Mouse (Mus musculus): ENCODE measurements around the gene Rgp1. TPM values are rescaled to one million over a fixed set of nuclear protein-coding genes. Genes with fewer than 3 reads are reported as not detected.

The Rgp1 gene
- polyA plus RNA-seq, 1 experiment = 31.9 TPM

- H3K27ac ChIP-seq (ENCODE audit: insufficient read depth, low read depth, low read length) = no peak overlapping the region
- no peak for TF ChIP-seq CTCF (IDR thresholded peaks at IDR 0.05; ENCODE audit: extremely low read depth, insufficient read length, insufficient replicate concordance, low read depth, low read length)
- no peak for TF ChIP-seq POLR2A (IDR thresholded peaks at IDR 0.05; ENCODE audit: low read depth, low read length)
- no peaks in the 10 kb centered on the region for H3K36me3 ChIP-seq (ENCODE audit: control insufficient read depth, insufficient read depth, low read length)
- no peak overlapping the region for H3K4me3 ChIP-seq (ENCODE audit: low read depth, low read length)
- no peaks in the 10 kb centered on the region; the same call in 1 of the 2 replicates for H3K4me1 ChIP-seq (ENCODE audit: control insufficient read depth, insufficient read depth, insufficient read length, low read length)
- 68% methylated on average over 6 of the region's 6 CpGs for WGBS
- 0 out of 2 replicates have a peak, but pooled peaks cover 2% of the 10 kb centered on the region for H3K27me3 ChIP-seq (ENCODE audit: control insufficient read depth, insufficient read depth, low read length)
Observed at GRCm38 (mm10) chr4:43636751-43637150, 58.2 kb downstream of the Rgp1 start.

Other genes starting within 250 kb of the Rgp1 start
- 9.4 and 11.2 TPM in 2 replicates for gene Rusc2, start 196.7 kb upstream of the Rgp1 start, polyA plus RNA-seq (2012; rRNA removed)
- gene Fam166b, start 149.6 kb upstream of the Rgp1 start, polyA plus RNA-seq (2012; rRNA removed) = 0.24 TPM in 1 of 2 replicates, not detected in the other
- 45.8 and 77.6 TPM in 2 replicates for gene Tesk1, start 136.8 kb upstream of the Rgp1 start, polyA plus RNA-seq (2012; rRNA removed)
- 2.8 and 11.4 TPM in 2 replicates for gene Cd72, start 124.1 kb upstream of the Rgp1 start, polyA plus RNA-seq (2012; rRNA removed)
- gene Sit1, start 95.0 kb upstream of the Rgp1 start, polyA plus RNA-seq (2012; rRNA removed) = 0.96 and 1.9 TPM in 2 replicates
- gene Ccdc107, start 85.8 kb upstream of the Rgp1 start, polyA plus RNA-seq (2012; rRNA removed) = 365 and 503 TPM in 2 replicates
- 21.6 and 38.3 TPM in 2 replicates for gene Arhgef39, start 79.0 kb upstream of the Rgp1 start, polyA plus RNA-seq (2012; rRNA removed)
- 36.6 and 47.7 TPM in 2 replicates for gene Car9, start 71.7 kb upstream of the Rgp1 start, polyA plus RNA-seq (2012; rRNA removed)
- gene Tpm2, start 55.0 kb upstream of the Rgp1 start, polyA plus RNA-seq (2012; rRNA removed) = 31.6 and 37.0 TPM in 2 replicates
- 66.9 and 133 TPM in 2 replicates for gene Creb3, start 16.4 kb upstream of the Rgp1 start, polyA plus RNA-seq (2012; rRNA removed)
- gene Tln1, start 16.0 kb upstream of the Rgp1 start, polyA plus RNA-seq (2012; rRNA removed) = 47.2 and 78.0 TPM in 2 replicates
- 5.3 and 7.6 TPM in 2 replicates for gene Gba2, start 158 bp downstream of the Rgp1 start, polyA plus RNA-seq (2012; rRNA removed)
- gene Msmp, start 5.8 kb downstream of the Rgp1 start, polyA plus RNA-seq (2012; rRNA removed) = not detected in 2 replicates
- 5.8 and 6.3 TPM in 2 replicates for gene Npr2, start 53.2 kb downstream of the Rgp1 start, polyA plus RNA-seq (2012; rRNA removed)
- gene Spag8, start 74.9 kb downstream of the Rgp1 start, polyA plus RNA-seq (2012; rRNA removed) = 0.39 and 0.63 TPM in 2 replicates
- gene Hint2, start 77.8 kb downstream of the Rgp1 start, polyA plus RNA-seq (2012; rRNA removed) = 59.9 and 73.8 TPM in 2 replicates
- 3.0 and 4.3 TPM in 2 replicates for gene Tmem8b, start 90.3 kb downstream of the Rgp1 start, polyA plus RNA-seq (2012; rRNA removed)
- gene Fam221b, start 90.4 kb downstream of the Rgp1 start, polyA plus RNA-seq (2012; rRNA removed) = not detected in 2 replicates
- gene Olfr70, start 122.1 kb downstream of the Rgp1 start, polyA plus RNA-seq (2012; rRNA removed) = not detected in 2 replicates
- gene Olfr71, start 131.5 kb downstream of the Rgp1 start, polyA plus RNA-seq (2012; rRNA removed) = not detected in 2 replicates
- 1.0 and 2.0 TPM in 2 replicates for gene Hrct1, start 148.5 kb downstream of the Rgp1 start, polyA plus RNA-seq (2012; rRNA removed)
- gene Spaar, start 151.3 kb downstream of the Rgp1 start, polyA plus RNA-seq (2012; rRNA removed) = 0.28 and 1.1 TPM in 2 replicates
- gene Olfr159, start 192.3 kb downstream of the Rgp1 start, polyA plus RNA-seq (2012; rRNA removed) = not detected in 2 replicates
- not detected in 2 replicates for gene Olfr156, start 245.2 kb downstream of the Rgp1 start, polyA plus RNA-seq (2012; rRNA removed)